Mouse (Mus musculus) forelimb bud, embryonic 11.5 days (tissue): ENCODE data around the gene Gfap.

Experiments
- DNase-seq: peaks from one replicate; pipeline ENCODE4 v3.0.0-alpha.2; 2012; ENCODE audit warnings: low read depth, low spot score

Gfap gene

DNA sequence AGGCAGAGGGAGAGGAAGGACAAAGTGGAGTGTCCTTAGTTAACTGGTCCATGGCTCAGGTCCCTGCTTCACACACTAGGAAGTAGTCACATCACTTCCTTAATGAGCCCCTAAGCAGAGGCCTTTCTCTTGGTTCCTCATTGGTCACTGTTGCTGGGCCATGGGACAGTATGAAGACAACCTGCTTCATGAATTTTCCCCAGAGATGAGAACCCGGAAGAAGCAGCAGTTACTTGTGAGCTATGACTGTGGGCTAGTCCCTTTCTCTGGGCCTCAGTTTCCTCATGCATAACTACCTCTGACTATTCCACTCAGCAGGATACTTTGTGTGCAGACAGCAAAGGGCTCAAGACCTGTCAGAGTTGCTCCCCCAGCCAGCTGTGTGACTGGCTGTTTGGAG is 63.3 kb downstream of the Gfap start:
- DNase-seq = no peak
